Mouse (Mus musculus): Measurements from ENCODE around the gene Taok3.

The Taok3 gene

DNA sequence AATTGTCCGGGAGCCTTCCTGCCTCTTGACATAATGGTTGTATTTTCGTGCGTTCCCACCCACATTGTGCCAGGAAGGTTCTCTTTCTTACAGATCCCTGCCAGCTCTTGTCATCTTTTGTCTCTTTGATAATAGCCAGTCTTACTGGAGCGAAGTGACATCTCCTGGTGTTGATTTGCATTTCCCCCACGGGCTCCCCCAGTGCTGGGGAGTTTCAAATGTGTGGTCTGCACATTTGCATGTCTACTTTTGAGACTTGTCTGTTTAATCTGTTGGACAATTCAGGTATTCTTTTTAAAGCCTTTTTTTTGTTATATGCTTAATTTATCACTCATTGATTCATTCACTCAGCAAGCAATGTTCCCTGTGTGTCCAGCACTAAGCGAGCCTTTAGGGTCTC is 58.1 kb downstream of the Taok3 start:
- DNase-seq (ENCODE audit: extremely low spot score, low read depth, low spot score) = no peak

DNA sequence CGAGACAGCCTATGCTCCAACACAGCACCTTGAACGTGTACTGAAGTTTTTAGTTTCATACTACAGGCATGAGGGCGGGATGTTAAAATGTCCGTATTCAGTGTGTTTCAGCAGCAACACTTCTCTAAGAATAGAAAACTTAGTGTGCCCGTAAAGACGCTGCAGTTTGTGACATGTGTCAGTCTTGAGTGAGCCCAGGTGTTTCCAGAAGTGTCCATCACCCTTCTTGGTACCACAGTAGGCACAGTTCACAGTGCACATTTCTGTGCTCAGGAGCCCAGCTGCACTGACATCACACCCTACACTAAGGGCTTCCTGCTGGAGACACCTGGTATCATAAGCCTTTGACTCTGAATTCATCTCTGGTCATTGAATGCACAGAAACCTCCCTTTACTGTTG is 58.6 kb downstream of the Taok3 start:
- no peak for DNase-seq (ENCODE audit: extremely low spot score, low read depth, low spot score)

- no peak for DNase-seq (ENCODE audit: extremely low spot score, low read depth, low spot score)
Observed at GRCm38 (mm10) chr5:117181921-117182320, 62.0 kb downstream of the Taok3 start.

DNA sequence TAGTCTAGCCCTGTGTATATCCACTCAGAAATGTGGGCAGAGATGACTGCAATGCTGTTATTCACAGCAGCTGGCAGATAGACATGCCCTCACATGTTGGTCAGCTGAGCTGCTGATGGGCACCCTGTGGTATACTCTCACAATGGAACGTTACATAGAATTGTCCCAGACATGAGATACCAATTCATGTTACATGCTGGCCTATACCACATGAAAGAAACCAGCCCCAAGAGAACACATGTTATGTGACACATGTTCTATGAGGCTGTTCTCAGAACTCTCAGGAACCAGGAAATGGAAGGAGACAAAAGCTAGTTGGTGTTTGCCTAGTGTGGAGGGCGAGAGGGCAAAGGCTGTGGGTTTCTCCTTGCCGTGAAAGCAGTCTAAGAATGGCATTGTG is 62.5 kb downstream of the Taok3 start:
- DNase-seq (ENCODE audit: extremely low spot score, low read depth, low spot score) = no peak

DNA sequence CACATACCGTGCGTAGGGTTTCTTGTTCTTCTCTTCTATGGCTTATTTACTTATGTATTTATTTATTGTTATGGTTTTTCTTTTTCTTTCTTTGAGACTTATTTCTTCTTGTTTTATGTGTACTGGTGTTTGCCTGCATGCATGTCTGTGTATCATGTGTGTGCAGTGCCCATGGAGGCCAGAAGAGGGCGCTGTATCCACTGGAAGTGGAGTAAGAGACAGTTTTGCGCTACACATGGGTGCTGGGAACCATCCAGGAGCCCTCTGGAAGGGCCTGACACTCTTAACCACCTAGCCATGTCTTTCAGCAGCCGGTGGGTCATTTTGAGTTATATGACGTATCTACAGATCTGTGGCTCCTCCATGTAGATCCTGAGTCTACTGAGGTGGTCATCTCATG is 64.9 kb downstream of the Taok3 start:
- DNase-seq (ENCODE audit: extremely low spot score, low read depth, low spot score) = no peak

GRCm38 (mm10) chr5:117185673-117186072 is 65.7 kb downstream of the Taok3 start:
- DNase-seq (ENCODE audit: extremely low spot score, low read depth, low spot score) = no peak

GRCm38 (mm10) chr5:117192061-117192460 is 72.1 kb downstream of the Taok3 start:
- DNase-seq (ENCODE audit: extremely low spot score, low read depth, low spot score) = no peak

- no peak for DNase-seq (ENCODE audit: extremely low spot score, low read depth, low spot score)
Observed at GRCm38 (mm10) chr5:117193748-117194147, 73.8 kb downstream of the Taok3 start.

DNA sequence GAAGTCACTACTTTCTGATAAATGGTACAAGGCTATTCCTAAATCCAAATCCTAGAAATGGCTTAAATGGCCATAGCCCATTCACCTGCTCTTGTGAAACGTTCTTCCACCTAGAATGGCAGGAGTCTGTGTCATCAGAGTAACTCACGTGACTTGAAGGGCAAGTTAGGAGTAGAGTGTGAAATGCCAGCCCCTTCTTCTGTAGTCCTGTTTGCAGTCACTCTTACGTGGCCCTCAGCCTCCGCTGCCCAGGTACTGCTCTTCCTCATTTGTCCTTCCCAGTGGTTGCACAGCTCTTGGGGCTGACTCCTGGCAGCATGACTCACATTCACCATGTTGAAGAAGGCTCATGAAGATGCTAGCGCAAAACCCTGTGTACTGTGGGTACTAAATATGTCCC is 74.7 kb downstream of the Taok3 start:
- DNase-seq (ENCODE audit: extremely low spot score, low read depth, low spot score) = no peak

DNA sequence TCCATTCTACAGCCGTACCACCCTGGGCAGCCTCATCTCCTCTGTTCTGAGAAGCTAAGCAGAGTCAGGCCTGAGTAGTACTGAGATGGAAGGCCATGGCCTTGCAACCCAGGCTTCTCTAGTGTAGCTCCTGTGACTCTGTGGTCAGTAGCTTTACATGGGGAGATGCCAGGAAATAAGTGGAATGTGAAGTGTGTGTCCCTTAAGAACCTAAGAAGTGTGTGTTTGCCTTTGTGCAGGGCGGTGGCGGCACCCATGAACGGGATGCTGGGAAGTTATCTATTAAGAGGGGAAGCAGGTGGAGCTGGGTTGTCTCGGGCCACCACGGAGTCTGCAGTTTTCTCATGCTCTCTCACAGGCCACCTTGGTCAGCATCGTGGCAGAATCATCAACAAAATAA is 76.6 kb downstream of the Taok3 start:
- no peak for DNase-seq (ENCODE audit: extremely low spot score, low read depth, low spot score)

- DNase-seq (ENCODE audit: extremely low spot score, low read depth, low spot score) = no peak
Observed at GRCm38 (mm10) chr5:117198390-117198789, 78.5 kb downstream of the Taok3 start.

DNA sequence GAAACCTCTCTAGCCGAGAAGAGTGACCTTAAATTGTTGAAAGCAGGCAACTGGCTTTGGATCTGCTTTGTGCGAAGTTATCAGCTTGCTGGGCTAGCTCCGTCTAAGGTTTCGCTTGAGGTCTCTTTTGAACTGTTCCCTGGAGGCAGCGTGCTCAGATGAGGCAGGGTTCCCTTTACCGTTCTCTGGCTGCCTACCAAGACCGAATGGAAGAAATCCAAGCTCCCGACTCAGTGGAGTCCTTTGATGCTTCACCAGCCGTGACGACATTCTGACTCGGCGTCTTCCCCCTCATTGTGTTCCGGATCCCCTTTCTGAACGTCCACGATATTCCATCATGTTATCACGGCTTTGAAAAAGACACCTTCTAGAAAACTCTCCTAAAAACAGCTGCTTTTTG is 87.4 kb downstream of the Taok3 start:
- DNase-seq (ENCODE audit: extremely low spot score, low read depth, low spot score) = no peak

- no peak for DNase-seq (ENCODE audit: extremely low spot score, low read depth, low spot score)
Observed at GRCm38 (mm10) chr5:117214016-117214415, 94.1 kb downstream of the Taok3 start.

GRCm38 (mm10) chr5:117231059-117231458 is 111.1 kb downstream of the Taok3 start:
- no peak for DNase-seq (ENCODE audit: extremely low spot score, low read depth, low spot score)

DNA sequence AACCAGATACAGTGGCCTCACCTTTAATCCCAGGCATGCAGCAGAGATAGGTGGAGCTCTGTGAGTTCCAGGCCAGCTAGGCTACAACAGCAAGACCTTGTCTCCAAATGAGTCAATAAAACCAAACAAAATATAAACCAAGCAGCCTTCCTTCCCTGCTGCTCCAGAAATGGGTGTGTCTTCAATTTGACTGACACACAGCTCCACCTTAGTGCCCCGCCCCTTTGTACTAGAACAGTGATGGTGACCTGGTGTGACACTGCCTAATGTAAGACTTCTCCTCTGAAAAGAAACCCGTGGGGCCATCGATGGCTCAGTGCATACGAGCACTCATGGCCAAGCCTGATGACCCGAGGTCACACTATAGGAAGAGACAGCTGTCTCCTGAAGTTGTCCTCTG is 116.6 kb downstream of the Taok3 start:
- DNase-seq (ENCODE audit: extremely low spot score, low read depth, low spot score) = no peak

GRCm38 (mm10) chr5:117239106-117239505 is 119.2 kb downstream of the Taok3 start:
- no peak for DNase-seq (ENCODE audit: extremely low spot score, low read depth, low spot score)

DNA sequence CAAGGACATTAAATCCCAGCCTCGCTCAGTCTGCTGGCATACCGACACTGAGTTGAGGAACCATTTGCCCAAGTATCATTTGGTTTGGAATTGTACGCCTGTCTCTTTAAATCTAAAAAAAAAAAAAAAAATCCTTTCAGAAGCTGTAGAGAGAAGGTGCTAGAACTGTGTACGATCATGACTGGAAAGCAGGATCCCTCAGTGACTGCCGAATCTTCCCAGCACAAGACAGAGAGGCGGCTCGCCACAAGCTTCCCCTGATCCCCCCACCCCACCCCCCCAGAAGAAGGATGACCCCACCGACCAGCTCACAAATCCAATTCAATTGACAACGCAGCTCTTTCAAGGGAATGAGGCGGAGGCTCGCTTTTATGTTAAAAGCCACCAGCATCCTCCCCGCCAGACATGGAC is 120.4 kb downstream of the Taok3 start:
- no peak for DNase-seq (ENCODE audit: extremely low spot score, low read depth, low spot score)

DNA sequence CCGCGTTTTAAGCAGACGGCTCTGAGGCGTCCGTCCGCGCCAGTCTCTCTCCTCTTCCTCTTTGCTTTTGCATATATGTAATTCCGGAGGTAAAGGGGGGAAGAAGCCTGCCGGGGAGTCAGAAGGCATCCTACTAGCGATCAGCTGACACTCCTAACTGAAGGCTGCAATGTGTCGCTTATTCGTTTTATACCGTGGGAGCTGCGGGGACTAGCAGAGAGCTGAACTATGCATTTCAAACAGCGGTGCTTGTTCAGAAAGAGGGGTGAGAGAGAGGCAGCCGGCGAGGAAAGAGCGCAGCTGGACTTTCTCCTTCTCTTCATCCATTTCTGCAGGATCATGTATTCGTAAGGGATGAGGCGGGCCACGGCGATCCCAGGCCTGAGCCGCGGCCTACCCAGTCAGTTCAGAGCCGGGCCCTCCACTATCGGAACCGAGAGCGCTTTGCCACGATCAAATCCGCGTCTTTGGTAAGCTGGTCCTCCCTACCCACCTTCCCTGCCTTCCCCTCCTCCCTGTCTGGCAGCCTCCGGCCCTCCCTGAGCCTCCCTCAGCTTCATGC is 120.9 kb downstream of the Taok3 start:
- peak; percentile 16 for DNase-seq (ENCODE audit: extremely low spot score, low read depth, low spot score)

DNA sequence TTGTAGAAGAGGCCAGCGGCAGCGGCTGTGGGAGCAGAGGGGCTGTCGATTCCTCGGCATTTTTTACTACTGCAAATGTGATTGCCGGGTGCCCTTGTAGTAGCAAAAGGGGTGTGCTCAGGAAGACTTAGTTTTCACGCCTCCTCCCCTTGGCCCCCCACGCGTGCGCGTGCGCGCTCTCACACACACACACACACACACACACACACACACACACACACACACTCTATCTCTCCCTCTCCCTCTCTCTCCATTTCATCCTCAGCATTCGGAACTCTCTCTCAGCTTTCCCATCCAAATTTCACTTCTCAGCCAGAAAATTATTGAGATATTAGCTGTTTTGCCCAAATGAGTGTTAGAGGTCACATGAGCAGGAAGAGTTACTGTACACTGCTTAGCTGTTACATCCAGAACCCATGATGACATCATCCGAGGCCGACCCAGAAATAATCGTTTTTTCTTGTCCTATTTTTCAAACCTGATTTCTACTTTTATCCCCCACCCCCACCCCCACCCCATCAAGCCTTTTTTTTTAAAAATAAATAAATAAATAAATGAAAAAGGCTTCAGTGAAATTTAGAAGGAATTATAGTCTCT is 122.1 kb downstream of the Taok3 start:
- DNase-seq (ENCODE audit: extremely low spot score, low read depth, low spot score) = no peak

- DNase-seq (ENCODE audit: extremely low spot score, low read depth, low spot score) = no peak
Observed at GRCm38 (mm10) chr5:117242671-117243478, 122.9 kb downstream of the Taok3 start.

- no peak for DNase-seq (ENCODE audit: extremely low spot score, low read depth, low spot score)
Observed at GRCm38 (mm10) chr5:117245170-117245569, 125.2 kb downstream of the Taok3 start.

DNA sequence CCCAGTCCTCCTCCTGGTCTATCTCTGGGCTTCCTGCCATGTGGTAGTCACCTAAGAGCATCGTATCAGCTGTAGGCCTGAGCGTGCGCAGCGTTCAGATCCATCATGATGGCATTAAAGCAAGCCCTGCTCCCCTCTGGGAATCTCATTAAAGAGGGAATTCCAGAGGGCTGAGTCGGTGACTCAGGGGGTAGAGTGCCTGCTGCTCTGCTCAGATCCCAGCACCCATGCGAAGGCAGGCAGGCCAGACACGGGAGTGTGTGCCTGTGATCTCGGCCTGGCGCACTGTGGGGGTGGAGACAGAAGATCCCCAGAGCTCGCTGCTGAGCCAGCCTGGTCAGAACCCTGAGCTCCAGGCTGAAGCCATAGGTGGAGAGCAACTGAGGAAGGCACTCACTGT is 128.4 kb downstream of the Taok3 start:
- no peak for DNase-seq (ENCODE audit: extremely low spot score, low read depth, low spot score)
